Mouse (Mus musculus): ENCODE measurements around the gene Mbip. TPM values are rescaled to one million over a fixed set of nuclear protein-coding genes. Genes with fewer than 3 reads are reported as not detected.

Gene Mbip
- polyA plus RNA-seq, 1 experiment from 2014 or later, result 51.3 TPM

- no peak for DNase-seq (ENCODE audit: low spot score)
- no peaks in the 10 kb centered on the region for H3K9me3 ChIP-seq (ENCODE audit: control insufficient read depth, low read length)
- no peaks in the 10 kb centered on the region for H3K36me3 ChIP-seq (ENCODE audit: control insufficient read depth, insufficient read depth, low read length)
- no peaks in the 10 kb centered on the region for H3K27me3 ChIP-seq (ENCODE audit: control insufficient read depth, insufficient read depth, low read length)
- no peaks in the 10 kb centered on the region for H3K4me1 ChIP-seq (replicated peaks; ENCODE audit: control insufficient read depth, insufficient read depth, low read length)
- H3K9ac ChIP-seq (ENCODE audit: low read depth, low read length), result no peak overlapping the region
- no peak for ATAC-seq (ENCODE audit: low FRiP score)
- H3K4me2 ChIP-seq (replicated peaks; ENCODE audit: low read depth, low read length), result no peak overlapping the region
- WGBS, result 95% methylated on average over 1 of the region's 1 CpGs
- no peak overlapping the region for H3K27ac ChIP-seq (ENCODE audit: low read depth, low read length)
- no peak overlapping the region for H3K4me3 ChIP-seq (ENCODE audit: low read depth, low read length)
Observed at GRCm38 (mm10) chr12:56325851-56326250, 19.8 kb downstream of the Mbip start.

- WGBS, result 92% methylated on average over 4 of the region's 4 CpGs
- ATAC-seq (ENCODE audit: low FRiP score), result no peak
Observed at GRCm38 (mm10) chr12:56318941-56319340, 26.8 kb downstream of the Mbip start.

GRCm38 (mm10) chr12:56318059-56318458 is 27.6 kb downstream of the Mbip start:
- Histone ChIP-seq H3K9me3 (ENCODE audit: control insufficient read depth, low read length) (no peaks in the 10 kb centered on the region), H3K9ac (ENCODE audit: low read depth, low read length) (no peak overlapping the region), H3K27me3 (ENCODE audit: control insufficient read depth, insufficient read depth, low read length) (no peaks in the 10 kb centered on the region), H3K4me1 (replicated peaks; ENCODE audit: control insufficient read depth, insufficient read depth, low read length) (no peaks in the 10 kb centered on the region), H3K36me3 (ENCODE audit: control insufficient read depth, insufficient read depth, low read length) (no peaks in the 10 kb centered on the region), H3K4me3 (ENCODE audit: low read depth, low read length) (no peak overlapping the region), H3K4me2 (replicated peaks; ENCODE audit: low read depth, low read length) (no peak overlapping the region), H3K27ac (ENCODE audit: low read depth, low read length) (no peak overlapping the region)
- ATAC-seq (ENCODE audit: low FRiP score) (no peak), DNase-seq (ENCODE audit: low spot score) (no peak)
- WGBS, result 84% methylated on average over 8 of the region's 8 CpGs

More at GRCm38 (mm10) chr12:56318941-56319340, 26.8 kb downstream of the Mbip start:
- no peaks in the 10 kb centered on the region for H3K9me3 ChIP-seq (ENCODE audit: control insufficient read depth, low read length)
- DNase-seq (ENCODE audit: low spot score), result no peak
- H3K4me2 ChIP-seq (replicated peaks; ENCODE audit: low read depth, low read length), result no peak overlapping the region
- H3K27me3 ChIP-seq (ENCODE audit: control insufficient read depth, insufficient read depth, low read length), result no peaks in the 10 kb centered on the region
- H3K9ac ChIP-seq (ENCODE audit: low read depth, low read length), result no peak overlapping the region
- H3K36me3 ChIP-seq (ENCODE audit: control insufficient read depth, insufficient read depth, low read length), result no peaks in the 10 kb centered on the region
- no peak overlapping the region for H3K4me3 ChIP-seq (ENCODE audit: low read depth, low read length)
- no peaks in the 10 kb centered on the region for H3K4me1 ChIP-seq (replicated peaks; ENCODE audit: control insufficient read depth, insufficient read depth, low read length)
- H3K27ac ChIP-seq (ENCODE audit: low read depth, low read length), result no peak overlapping the region

- Histone ChIP-seq H3K4me1 (replicated peaks; ENCODE audit: control insufficient read depth, insufficient read depth, low read length) (no peaks in the 10 kb centered on the region; the same call in 1 of the 2 replicates), H3K9ac (ENCODE audit: low read depth, low read length) (no peak overlapping the region), H3K27me3 (ENCODE audit: control insufficient read depth, insufficient read depth, low read length) (0 out of 2 replicates have a peak, but pooled peaks cover 1% of the 10 kb centered on the region), H3K4me2 (replicated peaks; ENCODE audit: low read depth, low read length) (no peak overlapping the region), H3K36me3 (ENCODE audit: control insufficient read depth, insufficient read depth, low read length) (no peaks in the 10 kb centered on the region), H3K27ac (ENCODE audit: low read depth, low read length) (no peak overlapping the region), H3K4me3 (ENCODE audit: low read depth, low read length) (no peak overlapping the region), H3K9me3 (ENCODE audit: control insufficient read depth, low read length) (no peaks in the 10 kb centered on the region)
- no peak for ATAC-seq (ENCODE audit: low FRiP score)
- no peak for DNase-seq (ENCODE audit: low spot score)
- 86% methylated on average over 6 of the region's 6 CpGs for WGBS
Observed at GRCm38 (mm10) chr12:56305758-56306157, 39.9 kb downstream of the Mbip start.

GRCm38 (mm10) chr12:56302321-56303017 is 43.2 kb downstream of the Mbip start:
- Histone ChIP-seq H3K4me1 (replicated peaks; ENCODE audit: control insufficient read depth, insufficient read depth, low read length) (no peaks in the 10 kb centered on the region; the same call in 1 of the 2 replicates), H3K9me3 (ENCODE audit: control insufficient read depth, low read length) (no peaks in the 10 kb centered on the region), H3K4me3 (ENCODE audit: low read depth, low read length) (peak overlapping the region; percentile 31), H3K9ac (ENCODE audit: low read depth, low read length) (no peak overlapping the region), H3K36me3 (ENCODE audit: control insufficient read depth, insufficient read depth, low read length) (no peaks in the 10 kb centered on the region), H3K27me3 (ENCODE audit: control insufficient read depth, insufficient read depth, low read length) (0 out of 2 replicates have a peak, but pooled peaks cover 6% of the 10 kb centered on the region), H3K4me2 (replicated peaks; ENCODE audit: low read depth, low read length) (peak overlapping the region; percentile 61), H3K27ac (ENCODE audit: low read depth, low read length) (no peak overlapping the region)
- DNase-seq (ENCODE audit: low spot score) (no peak), ATAC-seq (ENCODE audit: low FRiP score) (peak; percentile 45; the same call in 1 of the 2 replicates)
- 30% methylated on average over 4 of the region's 4 CpGs for WGBS

- Histone ChIP-seq H3K27ac (ENCODE audit: low read depth, low read length) (no peak overlapping the region), H3K36me3 (ENCODE audit: control insufficient read depth, insufficient read depth, low read length) (no peaks in the 10 kb centered on the region), H3K9ac (ENCODE audit: low read depth, low read length) (peak overlapping the region; percentile 53; the same call in 1 of the 2 replicates), H3K27me3 (ENCODE audit: control insufficient read depth, insufficient read depth, low read length) (0 out of 2 replicates have a peak, but pooled peaks cover 6% of the 10 kb centered on the region), H3K4me3 (ENCODE audit: low read depth, low read length) (peak overlapping the region; percentile 31), H3K4me1 (replicated peaks; ENCODE audit: control insufficient read depth, insufficient read depth, low read length) (no peaks in the 10 kb centered on the region; the same call in 1 of the 2 replicates), H3K9me3 (ENCODE audit: control insufficient read depth, low read length) (no peaks in the 10 kb centered on the region), H3K4me2 (replicated peaks; ENCODE audit: low read depth, low read length) (peak overlapping the region; percentile 61)
- ATAC-seq (ENCODE audit: low FRiP score) (peak; percentile 68), DNase-seq (ENCODE audit: low spot score) (peak; percentile 57)
- 15% methylated on average over 27 of the region's 27 CpGs for WGBS
Observed at GRCm38 (mm10) chr12:56301487-56302293, 44.0 kb downstream of the Mbip start.

- ATAC-seq (ENCODE audit: low FRiP score), result no peak
- no peak overlapping the region for H3K27ac ChIP-seq (ENCODE audit: low read depth, low read length)
Observed at GRCm38 (mm10) chr12:56299610-56300009, 46.1 kb downstream of the Mbip start.

GRCm38 (mm10) chr12:56298919-56299318 is 46.8 kb downstream of the Mbip start:
- Histone ChIP-seq H3K36me3 (ENCODE audit: control insufficient read depth, insufficient read depth, low read length) (no peaks in the 10 kb centered on the region), H3K4me2 (replicated peaks; ENCODE audit: low read depth, low read length) (no peak overlapping the region), H3K9ac (ENCODE audit: low read depth, low read length) (no peak overlapping the region), H3K4me1 (replicated peaks; ENCODE audit: control insufficient read depth, insufficient read depth, low read length) (no peaks in the 10 kb centered on the region; the same call in 1 of the 2 replicates), H3K9me3 (ENCODE audit: control insufficient read depth, low read length) (no peaks in the 10 kb centered on the region), H3K27ac (ENCODE audit: low read depth, low read length) (no peak overlapping the region), H3K27me3 (ENCODE audit: control insufficient read depth, insufficient read depth, low read length) (peaks cover 8% of the 10 kb centered on the region; the same call in 1 of the 2 replicates), H3K4me3 (ENCODE audit: low read depth, low read length) (no peak overlapping the region)
- DNase-seq (ENCODE audit: low spot score) (no peak), ATAC-seq (ENCODE audit: low FRiP score) (no peak)
- WGBS, result 44% methylated on average over 1 of the region's 1 CpGs

More at GRCm38 (mm10) chr12:56299610-56300009, 46.1 kb downstream of the Mbip start:
- peaks cover 8% of the 10 kb centered on the region; the same call in 1 of the 2 replicates for H3K27me3 ChIP-seq (ENCODE audit: control insufficient read depth, insufficient read depth, low read length)
- no peaks in the 10 kb centered on the region for H3K9me3 ChIP-seq (ENCODE audit: control insufficient read depth, low read length)
- WGBS, result 62% methylated on average over 3 of the region's 3 CpGs
- no peak for DNase-seq (ENCODE audit: low spot score)
- no peaks in the 10 kb centered on the region; the same call in 1 of the 2 replicates for H3K4me1 ChIP-seq (replicated peaks; ENCODE audit: control insufficient read depth, insufficient read depth, low read length)
- no peak overlapping the region for H3K9ac ChIP-seq (ENCODE audit: low read depth, low read length)
- no peak overlapping the region for H3K4me2 ChIP-seq (replicated peaks; ENCODE audit: low read depth, low read length)
- H3K36me3 ChIP-seq (ENCODE audit: control insufficient read depth, insufficient read depth, low read length), result no peaks in the 10 kb centered on the region
- H3K4me3 ChIP-seq (ENCODE audit: low read depth, low read length), result no peak overlapping the region

All from hindbrain, embryonic 11.5 days (tissue).